Mouse (Mus musculus) layer of hippocampus, adult 9-11 months (tissue): ENCODE data around the gene Atp9a.
A peak's percentile ranks its signal among the peaks of the same experiment; 100 is the strongest.

Experiments used
- DNase-seq: peaks from one replicate; pipeline ENCODE4 v3.0.0; 2022

The Atp9a gene

GRCm38 (mm10) chr2:168593676-168594075 is 148.5 kb downstream of the Atp9a start:
- no peak for DNase-seq

GRCm38 (mm10) chr2:168593004-168593403 is 149.2 kb downstream of the Atp9a start:
- no peak for DNase-seq

GRCm38 (mm10) chr2:168591076-168591475 is 151.1 kb downstream of the Atp9a start:
- DNase-seq: no peak

GRCm38 (mm10) chr2:168590556-168590955 is 151.7 kb downstream of the Atp9a start:
- DNase-seq: no peak

- no peak for DNase-seq
Observed at GRCm38 (mm10) chr2:168590168-168590551, 152.0 kb downstream of the Atp9a start.

GRCm38 (mm10) chr2:168589368-168590167 is 152.6 kb downstream of the Atp9a start:
- DNase-seq: no peak

- peak; percentile 47 for DNase-seq
Observed at GRCm38 (mm10) chr2:168588591-168589367, 153.4 kb downstream of the Atp9a start.

GRCm38 (mm10) chr2:168587159-168587558 is 155.1 kb downstream of the Atp9a start:
- DNase-seq: no peak

- no peak for DNase-seq
Observed at GRCm38 (mm10) chr2:168586512-168586911, 155.7 kb downstream of the Atp9a start.

GRCm38 (mm10) chr2:168584857-168585256 is 157.4 kb downstream of the Atp9a start:
- DNase-seq: no peak
